Mouse (Mus musculus): ENCODE measurements around the gene Svs3b. TPM values are rescaled to one million over a fixed set of nuclear protein-coding genes. Genes with fewer than 3 reads are reported as not detected.

Svs3b gene
- total RNA-seq (2023): not detected

GRCm38 (mm10) chr2:164256540-164256939 is at the start of gene Svs3b:
Gene Svs3b, minus strand, starts transcription at chr2:164256640.

GRCm38 (mm10) chr2:164288968-164289367 is 32.5 kb upstream of the Svs3b start, which contains the start of gene Svs3a:
Gene Svs3a, plus strand, starts transcription at chr2:164289268.

GRCm38 (mm10) chr2:164278359-164278758 is 21.9 kb upstream of the Svs3b start, which contains the start of gene Svs4:
Gene Svs4, minus strand, starts transcription at chr2:164278459.

GRCm38 (mm10) chr2:164238366-164238765 is 18.1 kb downstream of the Svs3b start, which contains the start of gene Svs2:
Gene Svs2, minus strand, starts transcription at chr2:164238466.

GRCm38 (mm10) chr2:164221522-164221921 is 34.9 kb downstream of the Svs3b start, which contains the start of gene Wfdc15b:
Gene Wfdc15b, minus strand, starts transcription at chr2:164221660.

Other genes starting within 250 kb of the Svs3b start
- gene Pabpc1l, start 231.2 kb downstream of the Svs3b start, total RNA-seq (2023): 5.7 TPM
- 319 TPM for gene Stk4, start 186.3 kb downstream of the Svs3b start, total RNA-seq (2023)
- 79.3 TPM for gene Tomm34, start 185.5 kb downstream of the Svs3b start, total RNA-seq (2023)
- gene Kcns1, start 85.5 kb downstream of the Svs3b start, total RNA-seq (2023): not detected
- not detected for gene Wfdc5, start 73.9 kb downstream of the Svs3b start, total RNA-seq (2023)
- gene Wfdc12, start 66.0 kb downstream of the Svs3b start, total RNA-seq (2023): not detected
- gene Wfdc15a, start 56.5 kb downstream of the Svs3b start, total RNA-seq (2023): not detected
- gene Wfdc15b, start 35.0 kb downstream of the Svs3b start, total RNA-seq (2023): not detected
- gene Svs2, start 18.2 kb downstream of the Svs3b start, total RNA-seq (2023): not detected
- not detected for gene Svs4, start 21.8 kb upstream of the Svs3b start, total RNA-seq (2023)
- not detected for gene Svs3a, start 32.6 kb upstream of the Svs3b start, total RNA-seq (2023)
- gene Svs6, start 60.1 kb upstream of the Svs3b start, total RNA-seq (2023): not detected
- not detected for gene Svs5, start 76.1 kb upstream of the Svs3b start, total RNA-seq (2023)
- gene Slpi, start 132.5 kb upstream of the Svs3b start, total RNA-seq (2023): 15.5 TPM
- gene Rbpjl, start 146.5 kb upstream of the Svs3b start, total RNA-seq (2023): not detected
- 0.65 TPM for gene Matn4, start 148.5 kb upstream of the Svs3b start, total RNA-seq (2023)
- gene Sdc4, start 187.2 kb upstream of the Svs3b start, total RNA-seq (2023): 7.3 TPM
- gene Sys1, start 200.3 kb upstream of the Svs3b start, total RNA-seq (2023): 49.4 TPM
- 4.0 TPM for gene Gm20458, start 204.3 kb upstream of the Svs3b start, total RNA-seq (2023)
- not detected for gene Trp53tg5, start 217.1 kb upstream of the Svs3b start, total RNA-seq (2023)
- 3.6 TPM for gene Dbndd2, start 229.5 kb upstream of the Svs3b start, total RNA-seq (2023)
- gene Pigt, start 240.9 kb upstream of the Svs3b start, total RNA-seq (2023): 61.4 TPM